Mouse (Mus musculus) G1E (cell line): ENCODE measurements around the gene Tchp.

Experiments used
- CTCF ChIP-seq: IDR thresholded peaks from 2 replicates; pipeline ENCODE4 v1.5.1; 2012; ENCODE audit warnings: low read depth, low read length, inconsistent platforms, mixed read lengths
- GATA1 ChIP-seq: IDR thresholded peaks from 2 replicates; pipeline ENCODE4 v1.6.1; 2012; ENCODE audit warnings: borderline replicate concordance, low read length, inconsistent platforms, mixed read lengths
- GATA2 ChIP-seq: IDR thresholded peaks from 2 replicates; pipeline ENCODE4 v1.6.1; 2012; ENCODE audit warnings: low read depth, low read length, inconsistent platforms, borderline replicate concordance
- POLR2AphosphoS5 ChIP-seq: IDR thresholded peaks from 2 replicates; pipeline ENCODE4 v1.6.1; 2012; ENCODE audit warnings: low read depth, low read length, inconsistent platforms; ENCODE audit not compliant: insufficient replicate concordance
- TAL1 ChIP-seq: conservative IDR thresholded peaks from 2 replicates; pipeline ENCODE4 v1.6.1; 2012; ENCODE audit warnings: low read depth, low read length, inconsistent platforms, mixed read lengths

- TF ChIP-seq TAL1, result no peak
- no peak for TF ChIP-seq GATA1
- TF ChIP-seq POLR2AphosphoS5, result no peak
- TF ChIP-seq CTCF, result no peak
- no peak for TF ChIP-seq GATA2
These were observed 38.0 kb downstream of the Tchp start for GRCm38 (mm10) chr5:114745581-114745980.
